Comparison of ENCODE assay signal across 10 mouse cellular contexts in the genomic region with DNA sequence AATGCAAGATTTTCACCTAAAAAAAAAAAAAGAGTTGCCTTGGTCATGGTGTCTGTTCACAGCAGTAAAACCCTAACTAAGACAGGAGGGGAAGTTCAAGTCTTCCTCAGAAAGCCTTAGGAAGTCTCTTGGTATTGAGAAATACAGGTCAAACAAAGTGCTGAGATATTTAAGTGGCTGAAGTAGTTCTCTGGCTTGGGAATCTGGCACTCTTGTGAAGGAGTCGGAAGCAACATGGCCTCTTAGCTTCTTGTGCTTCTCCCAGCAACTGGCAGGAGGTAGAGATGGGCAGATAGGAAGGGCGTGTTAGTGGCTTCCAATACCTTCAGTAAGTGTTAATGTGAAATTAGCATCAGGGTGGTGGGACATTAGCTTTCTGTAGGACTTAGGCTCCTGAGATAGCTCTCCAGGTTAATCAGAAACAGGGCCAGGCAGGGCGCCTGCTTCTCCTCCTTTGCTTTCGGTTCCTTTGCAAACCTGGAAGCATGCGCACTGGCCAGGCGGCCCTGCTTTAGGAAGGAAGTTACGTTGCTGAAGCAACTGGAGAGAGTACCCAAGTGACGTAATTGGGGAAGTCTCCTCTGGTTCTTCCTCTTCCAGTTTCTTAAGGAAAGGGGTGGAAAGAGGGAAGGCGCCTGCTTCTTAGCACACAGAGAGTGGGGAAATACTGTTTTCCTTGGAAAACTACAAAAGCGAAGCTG. TPM values are rescaled to one million over a fixed set of nuclear protein-coding genes. Genes with fewer than 3 reads are reported as not detected.
DNase-seq lines count a peak whose midpoint lies in the region; ATAC-seq and TF ChIP-seq lines count a peak whose summit lies in the region.
"Had no signal": no experiment of that assay in that cellular context is flagged by ENCODE, and none has a peak within 500 bp of the region (broad histone marks: within the 10 kb centered on the region; RNA-seq: fewer than 3 reads in every experiment).

No protein-coding gene starts in this region.

- DNase-seq in liver = peak; percentile 44
- DNase-seq in kidney, postnatal 14 days = peak; percentile 54
- DNase-seq in thymus, adult 2 months = no peak
- DNase-seq in midbrain, embryonic 10.5 days (ENCODE audit: low spot score) = no peak
- no peak for DNase-seq in cerebellum, postnatal 25 days
- DNase-seq: cerebellum, adult 18-20 months had no signal

- H3K27me3 ChIP-seq in liver, embryonic 12.5 days (replicated peaks) = no peaks in the 10 kb centered on the region
- H3K27me3 ChIP-seq in thymus, adult 2 months (ENCODE audit: control insufficient read depth, insufficient read depth, low read length) = no peaks in the 10 kb centered on the region
- H3K27me3 ChIP-seq in midbrain, embryonic 10.5 days (ENCODE audit: low read depth, poor library complexity, severe bottlenecking) = no peaks in the 10 kb centered on the region; the same call in 1 of the 2 replicates

- no peak for TF ChIP-seq CTCF in thymus, adult 2 months (IDR thresholded peaks at IDR 0.05; ENCODE audit: borderline replicate concordance, control insufficient read depth, extremely low read depth, insufficient read depth, low read length, poor library complexity)

- H3K4me1 ChIP-seq in liver, embryonic 12.5 days = peaks cover 26% of the 10 kb centered on the region
- peaks cover 1% of the 10 kb centered on the region; the same call in 1 of the 2 replicates for H3K4me1 ChIP-seq in thymus, adult 2 months (replicated peaks; ENCODE audit: control insufficient read depth, insufficient read depth, low read length)
- H3K4me1 ChIP-seq in midbrain, embryonic 10.5 days = peaks cover 1% of the 10 kb centered on the region; the same call in 1 of the 2 replicates

- no peak for ATAC-seq in liver, embryonic 12.5 days
- peak; percentile 85 for ATAC-seq in common myeloid progenitor, adult 5-6 weeks (replicated peaks; ENCODE audit: low read depth, poor library complexity, severe bottlenecking)
- ATAC-seq in monocyte, adult 5-6 weeks (replicated peaks; ENCODE audit: insufficient number of reproducible peaks, low FRiP score, low TSS enrichment, poor library complexity, severe bottlenecking) = peak; percentile 95
- ATAC-seq: forebrain, embryonic 14.5 days had no signal

- TF ChIP-seq POLR2A in thymus, adult 2 months (IDR thresholded peaks at IDR 0.05; ENCODE audit: control insufficient read depth, extremely low read depth, insufficient read depth, low read length, poor library complexity) = no peak

- no peak overlapping the region for H3K9ac ChIP-seq in liver, embryonic 12.5 days

- no peak overlapping the region for H3K4me3 ChIP-seq in liver, embryonic 12.5 days
- H3K4me3 ChIP-seq in thymus, adult 2 months (ENCODE audit: control insufficient read depth, insufficient read depth, low read length) = no peak overlapping the region
- no peak overlapping the region for H3K4me3 ChIP-seq in midbrain, embryonic 10.5 days

- peaks cover 20% of the 10 kb centered on the region for H3K36me3 ChIP-seq in liver, embryonic 12.5 days
- no peaks in the 10 kb centered on the region for H3K36me3 ChIP-seq in thymus, adult 2 months (ENCODE audit: control insufficient read depth, insufficient read depth, low read length)
- peaks cover 17% of the 10 kb centered on the region for H3K36me3 ChIP-seq in midbrain, embryonic 10.5 days

- no peak overlapping the region for H3K4me2 ChIP-seq in liver, embryonic 12.5 days

- no peak overlapping the region for H3K27ac ChIP-seq in liver, embryonic 12.5 days
- no peak overlapping the region for H3K27ac ChIP-seq in thymus, adult 2 months (ENCODE audit: control insufficient read depth, insufficient read depth, low read length)
- no peak overlapping the region for H3K27ac ChIP-seq in midbrain, embryonic 10.5 days (replicated peaks)

- no peaks in the 10 kb centered on the region for H3K9me3 ChIP-seq in liver, embryonic 12.5 days (replicated peaks)
- H3K9me3 ChIP-seq in midbrain, embryonic 10.5 days (replicated peaks) = no peaks in the 10 kb centered on the region; the same call in 1 of the 2 replicates

- WGBS in liver, embryonic 12.5 days (ENCODE audit: insufficient replicate concordance) = 69% methylated on average over 10 of the region's 10 CpGs
- WGBS in thymus, adult 2 months = 94% methylated on average over 10 of the region's 10 CpGs
- 95% methylated on average over 10 of the region's 10 CpGs for WGBS in midbrain, embryonic 10.5 days

RNA-seq across cellular contexts. Expression of a gene that starts 38.4 kb away (rescaled TPM):
- polyA plus RNA-seq in liver, embryonic 12.5 days (2016; fragmentation: Nextera tagmentation; extraction: Ambion mirVana) = 14.8 and 17.5 TPM in 2 replicates
- 43.9 and 60.4 TPM in 2 replicates for total RNA-seq in common myeloid progenitor, adult 5-6 weeks (2017)
- 109 to 271 TPM (median 146 TPM) in 3 replicates for total RNA-seq in monocyte, adult 5-6 weeks (2017)
- polyA plus RNA-seq in thymus, adult 2 months (2012; rRNA removed) = 28.3 and 29.8 TPM in 2 replicates
- 7.4 and 8.6 TPM in 2 replicates for polyA plus RNA-seq in midbrain, embryonic 10.5 days (2016; fragmentation: Nextera tagmentation; extraction: Ambion mirVana)

Comparison
In these comparisons a context has a peak if more than half of its experiments do, and no peak if none do; other contexts are left out.
1. DNase-seq: peak in liver (single experiment) and kidney, postnatal 14 days (single experiment); none in thymus, adult 2 months (single experiment), midbrain, embryonic 10.5 days (single experiment) and cerebellum, postnatal 25 days (0 of 2).